Mouse (Mus musculus) gastrocnemius, postnatal 4 days (tissue): ENCODE measurements at regions not wholly inside any gene's neighbourhood (a gene's known extent, or its start where the extent isn't known, plus 50 kb on each side); places are given as distances from the start of the nearest gene placed in this dataset.

Experiments
- DNase-seq, 2 experiments: peaks; one replicate each; pipeline ENCODE4 v3.0.0; 2021 to 2022; ENCODE audit warnings: low spot score in 2 of 2, mixed read lengths in 2 of 2

DNA sequence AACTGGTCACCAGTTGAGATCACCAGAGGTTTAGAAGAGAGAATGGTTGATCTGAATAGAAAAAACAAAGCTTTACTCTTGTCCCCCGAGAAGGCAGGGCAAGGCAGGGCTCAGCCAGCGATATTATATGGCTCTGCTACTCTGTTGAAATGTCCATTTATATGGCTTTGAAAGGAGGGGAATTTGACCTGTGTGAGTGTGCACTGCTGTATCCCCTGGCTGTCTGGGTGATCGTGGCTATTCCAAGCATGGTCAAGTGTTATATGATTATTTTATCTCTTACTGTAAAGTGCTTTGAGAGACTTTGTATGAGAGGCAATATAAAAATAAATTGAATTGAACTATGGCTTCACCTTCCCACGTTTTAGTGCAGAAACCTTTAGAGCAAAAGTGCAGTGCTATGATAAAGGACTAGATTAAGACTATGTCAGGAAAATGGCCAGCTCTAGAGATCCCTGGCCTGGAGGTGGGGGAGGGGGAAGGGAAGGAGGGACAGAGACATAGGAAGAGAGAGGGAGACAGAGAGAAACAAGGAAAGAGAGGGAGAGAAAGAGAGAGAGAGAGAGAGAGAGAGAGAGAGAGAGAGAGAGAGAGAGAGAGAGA is 402.5 kb upstream of the Zeb2 start:
- no peak for DNase-seq

DNA sequence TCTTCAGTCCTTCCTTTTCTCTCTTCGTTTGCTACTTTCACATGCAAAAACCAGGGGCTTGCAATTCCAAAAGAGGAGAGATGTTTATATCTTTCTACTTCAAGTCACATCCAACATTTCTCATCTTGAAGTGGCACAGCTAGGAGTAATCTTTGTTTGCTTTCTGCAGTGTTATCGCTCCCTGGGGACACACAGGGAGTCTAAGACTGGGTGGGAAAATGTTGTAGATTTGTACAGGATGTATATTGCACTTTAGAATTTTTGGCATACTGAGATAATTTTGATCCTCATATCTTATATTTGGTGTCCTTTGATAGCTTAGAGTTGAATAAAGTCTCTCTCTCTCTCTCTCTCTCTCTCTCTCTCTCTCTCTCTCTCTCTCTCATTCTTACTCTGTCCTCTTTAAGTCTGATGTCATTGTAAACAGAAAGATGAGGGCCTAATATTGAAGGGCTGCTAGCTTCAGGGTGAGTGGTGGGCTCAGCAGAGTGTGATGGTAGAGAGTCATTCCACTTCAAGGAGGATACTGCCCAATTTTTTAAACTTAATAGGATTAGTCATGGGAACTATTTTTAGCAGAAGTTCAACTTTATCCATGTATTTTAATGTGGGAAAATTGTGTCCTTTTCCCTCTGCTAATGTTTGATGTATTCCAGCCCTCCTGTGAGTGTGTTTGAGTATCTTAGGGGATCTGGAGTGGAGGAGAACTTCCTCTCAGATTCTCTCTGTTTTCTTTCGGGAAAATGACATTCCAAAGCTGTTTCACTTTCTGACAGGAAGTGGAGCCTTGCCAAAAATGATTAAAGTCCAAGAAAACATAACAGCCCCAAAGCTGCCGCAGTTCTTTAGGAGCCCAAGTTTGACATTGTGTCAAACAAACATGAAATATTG is 397.3 kb upstream of the Zeb2 start:
- DNase-seq: no peak

DNA sequence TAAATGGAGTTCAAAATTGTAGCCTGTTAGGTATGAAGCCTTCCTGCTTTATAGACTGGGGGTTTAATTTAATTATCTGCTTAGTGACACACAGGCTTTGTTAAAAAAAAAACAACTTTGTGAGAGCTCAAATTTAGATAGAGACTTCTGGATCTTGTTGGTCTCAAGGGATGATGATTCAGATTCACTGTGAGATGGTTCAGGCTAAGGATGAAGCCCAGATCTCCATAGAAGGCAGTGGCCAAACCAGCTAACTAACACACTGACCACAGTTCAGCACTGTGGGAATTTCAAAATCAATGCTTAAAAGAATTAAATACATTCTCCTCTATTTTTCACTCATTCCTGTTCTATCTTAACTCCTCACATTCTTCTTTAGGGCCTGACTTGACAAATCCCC is 395.7 kb upstream of the Zeb2 start:
- DNase-seq: no peak

DNA sequence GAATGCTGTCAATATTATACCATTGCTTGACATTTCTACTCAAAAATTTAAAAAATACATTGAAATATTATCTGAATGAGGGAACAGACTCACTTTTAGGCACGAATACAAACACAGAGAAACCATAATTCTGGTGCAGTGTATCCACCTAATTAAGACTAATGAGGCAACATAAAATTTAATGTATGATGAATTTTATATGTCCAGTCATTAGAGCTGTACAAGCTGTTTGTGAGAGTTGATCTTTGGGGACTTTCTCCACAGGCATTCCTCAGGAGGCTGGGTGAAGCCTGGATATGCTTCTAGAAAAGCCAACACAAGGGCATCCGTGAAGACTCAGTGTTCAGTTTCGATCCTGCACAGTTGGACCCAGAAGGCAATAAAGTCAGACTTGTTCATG is 394.6 kb upstream of the Zeb2 start:
- no peak for DNase-seq

DNA sequence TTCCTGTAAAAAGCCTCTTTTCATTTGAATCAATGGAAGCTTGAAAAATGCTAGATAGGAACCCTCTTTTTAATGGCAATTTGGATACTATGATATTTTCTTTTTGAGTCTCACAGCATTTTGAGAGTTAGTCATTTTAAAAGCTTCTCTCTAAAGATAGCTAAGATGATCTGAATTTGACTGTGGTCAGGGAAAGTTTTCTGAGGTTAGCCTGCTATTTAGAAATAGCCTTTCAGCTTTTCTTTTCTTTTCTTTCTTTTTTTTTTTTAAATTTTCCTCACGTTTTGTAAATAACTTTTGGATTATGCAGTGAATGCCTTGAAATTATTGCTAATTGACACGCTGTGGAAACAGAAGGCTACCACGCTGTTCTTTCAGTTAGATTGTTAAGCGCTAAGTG is 387.3 kb upstream of the Zeb2 start:
- DNase-seq: no peak

DNA sequence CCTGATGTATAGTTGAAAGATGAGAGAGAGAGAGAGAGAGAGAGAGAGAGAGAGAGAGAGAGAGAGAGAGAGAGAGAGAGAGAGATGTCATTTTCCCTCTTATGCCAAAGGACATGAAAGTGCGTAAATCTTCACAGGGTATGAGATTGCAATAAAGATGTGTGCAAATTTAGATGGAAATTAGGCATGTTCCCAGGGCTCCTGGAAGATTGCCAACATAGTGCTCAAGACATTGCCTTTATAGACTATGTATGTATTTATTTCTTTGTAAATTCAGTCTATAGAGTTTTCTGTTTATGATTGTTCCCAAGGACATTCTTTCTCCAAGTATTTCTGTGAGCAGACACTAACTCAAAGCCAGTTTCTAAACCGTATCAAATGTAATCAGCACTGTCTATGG is 376.5 kb upstream of the Zeb2 start:
- DNase-seq: no peak

DNA sequence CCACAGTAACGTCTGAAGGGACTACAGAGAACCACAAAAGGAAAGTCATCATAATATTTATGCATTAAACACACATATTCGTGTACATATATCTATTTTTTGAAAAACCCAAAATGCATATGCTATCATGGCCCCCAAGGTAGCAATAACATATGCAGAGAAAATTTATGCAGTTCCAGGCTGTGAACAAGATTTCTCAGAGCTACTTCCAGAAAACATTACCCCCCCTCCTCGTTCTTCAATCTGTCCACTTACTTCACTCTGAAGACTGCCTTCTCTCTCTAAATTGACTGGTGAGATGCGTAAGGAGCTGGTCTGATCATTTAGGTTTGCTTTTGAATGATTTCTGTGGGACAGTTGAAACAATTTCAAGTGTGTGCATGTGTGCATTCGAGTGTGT is 369.3 kb upstream of the Zeb2 start:
- no peak for DNase-seq

DNA sequence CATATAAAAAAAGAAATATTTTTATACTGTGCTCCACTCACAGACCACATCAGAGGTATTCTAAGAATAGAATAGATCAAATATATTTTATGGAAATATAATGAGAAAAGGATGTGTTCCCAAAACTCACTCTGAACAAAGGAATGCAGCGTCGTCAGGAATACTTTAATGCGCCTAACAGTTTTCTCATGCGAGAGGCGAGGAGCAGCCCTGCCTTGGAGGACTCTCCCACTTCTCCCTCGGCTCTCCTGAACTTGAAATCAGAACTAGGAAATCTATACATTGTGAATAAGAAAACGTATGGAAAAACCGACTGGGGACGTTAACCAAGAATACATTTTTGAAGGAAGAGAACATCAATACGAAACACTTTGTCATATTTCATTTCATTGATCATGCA is 368.3 kb upstream of the Zeb2 start:
- DNase-seq: no peak

DNA sequence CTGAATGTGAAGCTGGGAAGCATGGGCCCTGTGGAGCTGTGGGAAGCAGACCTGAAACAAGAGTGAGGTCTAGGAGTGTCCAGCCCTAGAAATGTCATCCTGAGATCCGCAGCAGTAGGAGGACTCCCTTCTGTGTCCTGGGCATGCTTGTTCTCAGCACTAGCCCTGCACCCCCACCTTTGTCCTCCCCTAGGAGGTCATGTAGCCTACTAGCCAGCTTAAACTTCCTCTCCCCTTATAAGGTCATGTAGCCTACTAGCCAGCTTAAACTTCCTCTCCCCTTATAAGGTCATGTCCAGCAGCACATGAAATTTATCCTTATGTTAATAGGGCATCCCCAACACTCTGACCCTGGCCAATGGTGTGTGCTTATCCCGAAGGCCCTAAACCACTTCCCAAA is 363.5 kb upstream of the Zeb2 start:
- no peak for DNase-seq

DNA sequence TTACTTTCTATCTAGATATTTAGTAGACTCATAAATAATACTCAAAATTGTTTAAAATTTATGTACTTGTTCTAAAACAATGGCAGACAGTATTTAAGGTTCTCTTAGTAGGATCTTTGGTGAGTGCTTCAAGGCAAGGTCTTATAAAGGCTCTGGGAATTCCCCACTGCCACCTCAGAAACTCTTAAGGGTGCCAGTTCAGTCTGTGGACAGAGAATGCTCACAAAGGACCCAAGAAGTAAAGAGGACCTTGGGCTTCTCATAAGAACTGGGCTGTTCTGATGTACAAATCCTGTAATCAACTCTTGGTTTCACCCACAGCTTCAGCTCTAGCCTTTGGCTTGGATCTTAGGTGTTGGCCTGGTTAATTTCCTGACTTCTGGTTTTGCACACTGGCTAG is 358.8 kb upstream of the Zeb2 start:
- no peak for DNase-seq

DNA sequence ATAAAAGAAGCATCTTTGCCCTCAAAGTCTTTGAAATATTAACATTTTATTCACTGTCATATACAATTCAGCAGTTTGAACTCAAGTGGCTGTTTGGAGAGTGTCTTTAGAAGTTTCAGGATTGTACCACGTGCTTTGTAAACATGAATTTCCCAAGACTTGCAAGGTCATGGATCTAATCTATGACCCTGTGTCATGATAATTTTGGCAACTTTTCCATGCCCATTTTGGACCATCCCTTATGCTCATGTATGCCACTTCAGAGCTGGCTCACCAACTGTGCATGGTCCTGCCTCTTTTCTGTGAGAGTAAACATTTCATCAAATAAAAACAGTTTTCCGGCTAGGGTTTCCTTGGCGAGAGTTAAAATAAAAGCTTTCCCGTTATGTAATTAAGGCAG is 347.1 kb upstream of the Zeb2 start:
- no peak for DNase-seq

DNA sequence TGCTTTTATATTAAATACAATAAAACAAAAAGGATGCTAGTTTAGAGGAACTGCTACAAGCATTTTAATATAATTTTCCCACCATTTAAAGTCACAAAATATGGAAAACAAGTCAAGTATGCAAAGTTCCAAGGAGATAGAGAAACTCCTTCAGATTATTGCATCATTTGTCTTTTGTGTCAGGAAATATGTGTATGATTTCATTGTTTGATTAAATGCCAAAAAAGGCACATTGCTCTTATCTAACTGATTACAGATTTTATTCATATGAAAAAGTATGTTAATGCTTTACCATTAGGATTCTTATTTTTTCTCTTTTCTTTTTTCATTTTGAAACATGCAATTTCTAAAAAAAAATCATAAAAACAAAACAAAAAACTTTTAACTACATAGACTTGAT is 342.2 kb upstream of the Zeb2 start:
- no peak for DNase-seq

DNA sequence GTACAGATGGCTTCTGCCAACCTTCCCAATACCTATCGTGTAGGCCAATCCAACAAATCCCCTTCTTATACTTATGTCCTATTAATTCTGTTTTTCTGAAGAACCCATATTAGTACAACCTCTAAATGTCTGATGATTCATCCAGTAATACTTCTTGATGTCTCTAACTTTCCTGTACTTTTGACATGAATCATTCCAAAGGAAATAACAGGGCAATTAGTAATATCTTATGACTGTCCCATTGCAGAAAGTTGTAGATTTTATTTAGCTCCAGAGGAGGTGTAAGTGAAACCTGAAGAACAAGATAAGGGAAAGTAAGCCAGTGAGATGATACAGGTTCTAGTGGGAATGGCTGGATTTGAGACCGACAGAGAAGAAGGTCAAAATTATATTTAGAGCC is 337.6 kb upstream of the Zeb2 start:
- DNase-seq: no peak

DNA sequence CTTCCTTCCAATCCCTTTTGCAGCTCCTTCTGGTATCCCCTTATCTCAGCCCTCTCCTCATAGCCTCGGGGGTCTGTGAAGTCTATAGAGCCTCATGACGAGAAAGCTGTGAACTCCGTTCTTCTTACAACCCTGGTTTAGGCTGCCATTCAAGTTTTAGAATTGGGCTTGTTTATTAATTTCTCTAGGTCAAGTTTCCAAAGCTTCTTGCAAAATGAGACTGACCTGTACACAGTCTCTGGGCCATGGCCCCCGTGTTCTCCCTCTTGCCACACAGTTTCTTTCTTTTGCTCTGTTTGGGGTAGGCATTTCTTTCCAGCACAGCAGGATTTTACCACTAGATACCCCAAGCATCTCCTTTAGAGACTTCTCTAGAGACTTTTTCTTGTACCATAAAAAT is 322.0 kb upstream of the Zeb2 start:
- no peak for DNase-seq

DNA sequence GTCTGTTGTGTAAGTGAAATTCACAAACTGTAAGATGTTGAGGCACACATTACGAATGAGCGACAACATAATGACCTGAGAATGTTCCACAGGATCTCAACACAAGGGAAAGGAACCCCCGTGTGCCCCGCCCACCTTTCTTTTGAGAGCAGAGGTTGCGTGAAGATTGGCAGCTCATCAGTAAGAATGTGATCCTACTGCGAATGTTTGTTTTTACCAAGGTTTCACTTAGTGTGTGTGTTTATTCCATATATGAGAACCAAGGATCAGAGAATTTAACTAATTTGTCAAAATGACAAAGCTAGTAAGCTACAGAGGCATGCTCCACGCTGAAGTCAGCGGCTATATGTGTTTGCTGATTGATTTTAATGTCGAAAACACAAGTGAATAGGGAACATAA is 321.5 kb upstream of the Zeb2 start:
- no peak for DNase-seq

DNA sequence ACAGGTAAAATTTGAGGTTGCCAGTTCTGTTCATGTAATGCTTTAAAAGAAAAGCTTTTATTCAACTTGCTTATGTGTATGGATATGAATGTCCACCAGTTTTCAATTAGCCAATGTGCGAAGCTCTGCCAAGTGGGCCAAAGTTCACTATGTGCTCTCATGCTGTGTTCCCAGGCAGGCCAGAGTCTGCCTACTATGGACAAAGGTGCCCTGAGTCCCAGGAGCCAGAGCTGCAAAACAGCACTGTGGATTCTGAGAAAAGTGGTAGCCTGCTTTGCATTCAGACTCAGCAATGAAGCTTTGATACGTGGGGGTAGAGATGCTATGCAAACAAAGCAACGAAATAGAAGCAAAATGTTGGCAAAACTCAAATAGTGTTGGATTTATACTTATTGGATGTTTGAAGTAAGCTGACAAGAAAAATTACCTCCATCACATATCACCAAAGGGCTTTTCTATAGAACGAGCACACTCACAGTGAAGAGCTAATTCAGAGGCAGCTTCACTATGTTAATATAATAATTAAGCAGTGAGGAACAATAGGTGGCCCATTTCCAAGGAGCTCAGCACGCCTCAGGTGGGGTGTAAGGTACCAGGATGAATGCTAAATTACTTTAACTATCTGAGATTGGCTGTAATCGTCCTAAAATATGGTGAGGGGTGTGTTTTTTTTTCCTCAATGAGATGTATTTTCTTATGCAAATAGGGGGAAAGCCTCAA is 318.2 kb upstream of the Zeb2 start:
- DNase-seq: peak in 1 of 2 experiments; percentile 14

DNA sequence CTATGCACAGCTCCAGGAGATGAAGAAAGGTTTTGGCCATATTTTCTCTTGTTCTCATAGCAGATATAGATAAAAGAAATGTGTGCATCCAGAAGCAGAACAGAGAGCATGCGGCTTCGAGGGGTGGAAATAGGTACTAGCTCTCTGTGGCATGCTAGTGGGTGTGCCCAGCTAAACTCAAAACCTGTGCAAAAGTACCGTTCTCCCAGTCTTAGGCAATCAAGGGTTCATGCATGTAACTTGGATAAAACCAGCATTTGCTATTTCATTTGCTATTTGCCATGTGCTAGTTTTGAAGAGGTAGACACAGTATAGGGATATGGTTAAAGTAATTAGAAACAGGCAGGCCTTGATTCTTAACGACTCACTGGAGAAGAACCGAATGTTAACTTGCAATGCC is 317.6 kb upstream of the Zeb2 start:
- no peak for DNase-seq

DNA sequence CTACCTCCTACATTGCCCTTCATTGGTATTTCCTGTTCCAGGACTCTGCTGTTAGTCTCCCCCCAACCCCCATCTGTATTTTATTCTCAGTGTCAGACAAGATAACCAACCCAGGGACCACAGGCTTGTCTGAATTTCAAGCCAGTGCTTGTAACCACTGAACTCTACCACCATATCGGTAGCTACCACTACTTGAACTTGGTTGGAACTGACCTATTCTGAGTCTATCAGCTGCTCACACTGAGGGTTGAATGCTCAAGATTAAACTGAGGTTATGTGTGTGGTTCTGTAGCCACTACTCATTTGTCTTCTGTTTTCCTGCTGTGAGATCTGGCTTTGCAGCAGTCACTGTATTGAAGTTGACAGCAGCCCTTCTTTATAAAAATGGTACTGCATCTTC is 317.0 kb upstream of the Zeb2 start:
- DNase-seq: no peak

DNA sequence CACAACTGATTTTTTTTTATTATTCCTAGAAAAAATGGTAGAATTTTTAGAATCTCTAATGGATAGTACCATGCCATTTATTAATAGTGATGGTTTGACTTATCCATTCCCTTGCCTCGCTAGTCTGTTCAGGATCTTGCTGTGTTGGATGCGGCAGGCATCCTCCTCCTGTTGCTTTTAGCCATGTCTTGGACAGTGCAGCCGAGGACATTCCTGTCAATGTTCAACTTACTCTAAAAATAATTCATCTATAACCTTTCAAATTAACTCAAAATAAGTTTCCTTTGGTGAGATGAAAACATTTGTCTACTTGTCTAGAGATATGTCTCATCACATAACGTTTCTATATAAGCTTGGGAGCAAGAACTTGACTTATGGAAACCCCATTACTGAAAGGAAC is 314.2 kb upstream of the Zeb2 start:
- no peak for DNase-seq

DNA sequence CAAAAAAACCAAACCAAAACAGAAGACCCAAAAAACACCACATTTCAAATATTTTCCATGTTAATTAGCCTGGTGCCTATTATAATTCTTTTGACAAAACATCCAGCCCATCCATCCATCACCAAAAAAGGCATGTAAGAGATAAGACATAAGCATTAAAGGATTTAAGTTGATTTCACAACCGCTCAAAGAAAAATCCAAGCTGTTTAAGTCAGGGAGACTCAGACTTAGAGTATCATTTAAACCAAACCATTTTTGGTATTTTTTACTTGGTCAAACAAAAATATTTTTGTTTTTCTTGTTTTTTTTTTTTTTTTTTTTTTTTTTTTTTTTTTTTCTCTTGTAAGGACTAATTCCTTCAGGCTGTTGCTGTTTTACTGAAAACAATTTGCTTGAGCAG is 304.6 kb upstream of the Zeb2 start:
- no peak for DNase-seq

DNA sequence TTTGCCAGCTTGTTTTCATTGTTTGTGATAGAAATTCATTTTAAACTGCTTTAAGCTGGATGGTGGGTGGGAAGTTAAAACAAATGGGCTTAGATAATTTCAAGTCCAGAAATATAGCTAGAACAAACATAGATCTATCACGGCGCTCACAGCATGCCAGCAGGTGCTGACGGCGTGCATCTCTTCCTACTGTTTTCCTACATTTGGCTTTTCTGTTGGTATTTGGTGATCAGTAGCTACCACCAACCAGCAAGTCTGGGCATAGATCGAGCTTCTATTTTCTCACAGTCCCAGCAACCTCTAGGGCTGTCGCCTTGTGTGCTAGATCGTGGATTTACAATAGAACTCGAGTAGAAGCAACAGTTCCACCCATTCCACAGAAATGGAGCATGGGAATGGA is 290.9 kb upstream of the Zeb2 start:
- no peak for DNase-seq

DNA sequence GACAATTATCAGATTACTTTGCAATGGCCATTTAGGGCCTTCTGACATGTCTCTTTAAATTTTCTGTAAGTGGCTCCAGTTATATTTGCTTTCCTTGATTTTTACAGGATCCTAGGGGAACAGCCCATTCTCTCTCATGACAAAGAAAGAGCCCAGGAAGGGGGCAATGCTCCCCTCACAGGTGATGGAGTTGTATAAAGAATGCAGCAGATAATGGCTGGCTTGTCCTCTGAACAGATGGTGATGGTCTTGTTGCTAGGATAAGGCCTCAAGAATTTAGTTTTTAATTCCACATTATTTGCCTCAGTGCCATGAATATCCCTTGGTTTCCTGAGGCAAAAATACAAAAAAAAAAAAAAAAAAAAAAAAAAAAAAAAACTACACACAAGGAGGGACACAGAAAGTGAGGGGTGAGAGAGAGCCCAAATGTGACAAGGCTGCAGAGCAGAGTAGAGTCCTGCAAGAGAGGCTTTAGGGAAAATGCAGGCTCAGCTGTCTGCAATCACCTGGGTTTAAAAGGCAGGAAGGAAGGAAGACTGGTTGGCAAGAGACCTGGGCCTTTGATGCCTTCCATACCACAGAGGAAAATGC is 272.8 kb upstream of the Zeb2 start:
- no peak for DNase-seq
